8 mouse cellular contexts compared by ENCODE assay signal in the genomic region with DNA sequence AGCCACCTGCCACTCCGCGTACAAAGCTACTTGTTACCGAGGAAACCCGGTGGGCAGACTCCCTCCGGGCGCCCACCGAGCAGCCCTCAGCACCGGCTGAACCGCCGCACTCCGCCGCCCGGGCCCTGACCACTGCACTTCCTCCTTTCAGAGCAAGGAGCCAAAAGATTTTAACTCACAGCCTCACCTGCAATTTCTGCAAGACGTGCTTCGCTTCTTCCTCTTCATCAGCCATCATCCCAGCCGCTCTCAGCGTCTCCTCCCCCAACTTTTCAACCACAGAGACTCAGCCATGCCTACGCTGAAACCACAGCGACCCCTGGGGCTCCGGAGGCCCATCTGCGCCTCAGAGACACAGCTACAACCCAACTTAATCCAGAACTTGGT. TPM values are rescaled to one million over a fixed set of nuclear protein-coding genes. Genes with fewer than 3 reads are reported as not detected.
A peak's percentile ranks its signal among the peaks of the same experiment; 100 is the strongest.
DNase-seq lines count a peak whose midpoint lies in the region; ATAC-seq lines count a peak whose summit lies in the region.

A gene (minus strand): TSS at position 269 of the 387 bp plus-strand sequence.

- DNase-seq in T-cell, adult 2 months (ENCODE audit: low spot score) = peak; percentile 94
- peak; percentile 90 to 93 for DNase-seq in cerebellum, postnatal 36 days
- DNase-seq in frontal cortex, postnatal 36 days (ENCODE audit: low spot score in 2 of 2) = peak; percentile 89 to 94
- peak; percentile 75 for DNase-seq in left cerebral cortex, adult 11 months (ENCODE audit: low spot score)
- DNase-seq in lung, postnatal 4 days = peak; percentile 88 to 94
- DNase-seq in retina, postnatal 7 days (ENCODE audit: low read depth, low spot score) = peak; percentile 84
- peak; percentile 83 for DNase-seq in urinary bladder, adult 2 months (ENCODE audit: low spot score)

- peak within 1 kb of the TSS; percentile 68 for H3K9ac ChIP-seq in hindbrain, embryonic 15.5 days

- H3K27ac ChIP-seq in hindbrain, embryonic 15.5 days (replicated peaks) = peak within 1 kb of the TSS; percentile 90

- 0% methylated on average over 21 of the region's 21 CpGs for WGBS in hindbrain, embryonic 15.5 days

- peaks cover 18% of the 10 kb centered on the region for H3K4me1 ChIP-seq in hindbrain, embryonic 15.5 days (replicated peaks)

- peaks cover 14% of the 10 kb centered on the region for H3K36me3 ChIP-seq in hindbrain, embryonic 15.5 days

- peak within 1 kb of the TSS; percentile 75 for H3K4me3 ChIP-seq in hindbrain, embryonic 15.5 days

- peak within 1 kb of the TSS; percentile 55 for H3K4me2 ChIP-seq in hindbrain, embryonic 15.5 days

- peak; percentile 97 for ATAC-seq in hindbrain, embryonic 15.5 days (ENCODE audit: low FRiP score, low read depth)

- no peaks in the 10 kb centered on the region for H3K27me3 ChIP-seq in hindbrain, embryonic 15.5 days

- no peaks in the 10 kb centered on the region for H3K9me3 ChIP-seq in hindbrain, embryonic 15.5 days

RNA-seq across cellular contexts. Expression of the gene that starts here (rescaled TPM):
- 121 and 127 TPM in 2 replicates for polyA plus RNA-seq in hindbrain, embryonic 15.5 days (2015; fragmentation: Nextera tagmentation; extraction: Ambion mirVana)
- 46.3 and 58.6 TPM in 2 replicates for polyA plus RNA-seq in urinary bladder, adult 2 months (2012; rRNA removed)

Comparison
In these comparisons a context has a peak if more than half of its experiments do, and no peak if none do; other contexts are left out.
1. Peak in every context shown above with its lines: DNase-seq, ATAC-seq, H3K4me3 ChIP-seq and H3K27ac ChIP-seq.